Mouse (Mus musculus) heart, adult 2 months (tissue): ENCODE data around the gene Gm5475. TPM values are rescaled to one million over a fixed set of nuclear protein-coding genes. Genes with fewer than 3 reads are reported as not detected.

Experiments
- DNase-seq, 2 experiments: peaks; one replicate each; pipeline ENCODE4 v3.0.0; 2021
- H3K27ac ChIP-seq: fragments of 200-600 bp; 2 replicates; pipeline ENCODE4 v1.8.1; 2022
- H3K27me3 ChIP-seq: fragments of 200-500 bp; 2 replicates; pipeline ENCODE4 v1.6.1; 2012; ENCODE audit warnings: mild to moderate bottlenecking, low read length, inconsistent platforms, mixed read lengths; ENCODE audit not compliant: control insufficient read depth, insufficient read depth
- H3K36me3 ChIP-seq: fragments of 200-500 bp; 2 replicates; pipeline ENCODE4 v1.6.1; 2012; ENCODE audit warnings: low read length, inconsistent platforms; ENCODE audit not compliant: control insufficient read depth, insufficient read depth
- H3K4me1 ChIP-seq: fragments of 200-500 bp; 2 replicates; pipeline ENCODE4 v1.6.1; 2011; ENCODE audit warnings: low read length; ENCODE audit not compliant: control insufficient read depth, insufficient read depth
- H3K4me3 ChIP-seq: fragments of 200-600 bp; 2 replicates; pipeline ENCODE4 v1.8.1; 2022
- H3K79me2 ChIP-seq: fragments of 200-500 bp; replicated peaks from 2 replicates; pipeline ENCODE4 v1.6.1; 2012; ENCODE audit warnings: mild to moderate bottlenecking, inconsistent platforms, low read length, moderate library complexity, mixed read lengths; ENCODE audit not compliant: control insufficient read depth, insufficient read depth
- H3K9ac ChIP-seq: fragments of 200-500 bp; 2 replicates; pipeline ENCODE4 v1.6.1; 2012; ENCODE audit warnings: low read depth, mild to moderate bottlenecking, control low read depth, inconsistent platforms, low read length, mixed read lengths
- CTCF ChIP-seq: fragments of 200-600 bp; IDR thresholded peaks from 2 replicates; pipeline ENCODE4 v1.8.1; 2022; ENCODE audit warnings: antibody characterized with exemption, mild to moderate bottlenecking, moderate library complexity
- EP300 ChIP-seq: fragments of 200-500 bp; IDR thresholded peaks from 2 replicates; pipeline ENCODE4 v1.6.1; 2011; ENCODE audit warnings: low read depth, low read length, control low read depth; ENCODE audit not compliant: insufficient read depth
- POLR2A ChIP-seq: fragments of 200-500 bp; IDR thresholded peaks from 2 replicates; pipeline ENCODE4 v1.6.1; 2011; ENCODE audit warnings: mild to moderate bottlenecking, low read depth, low read length, control low read depth; ENCODE audit not compliant: insufficient read depth
- WGBS: fragments of 180-500 bp; shearing (Covaris S2); methylation state at CpG from one replicate; pipeline ENCODE4 v1.1.7; 2018; 5-methylcytosine and 5-hydroxymethylcytosine counted together
- intact Hi-C: fragments of 180-260 bp; cut with DNase I; formaldehyde crosslinking; loops from one replicate; pipeline ENCODE4 v1.15.1; 2025
- polyA plus RNA-seq: library from polyadenylated mRNA; depleted of rRNA; stranded (reverse); fragments of >200 nt; gene quantifications from 2 replicates; pipeline ENCODE4 v1.2.3, GENCODE M21; 2012
- total RNA-seq, 2 experiments: library from RNA; stranded (reverse); gene quantifications; 2 replicates each; pipeline ENCODE4 v1.2.3; 2021

The Gm5475 gene
- total and polyA plus RNA-seq, 3 experiments, result not detected

GRCm38 (mm10) chr15:100433234-100433633 is 11.3 kb downstream of the Gm5475 start:
- 64% methylated on average over 4 of the region's 4 CpGs for WGBS
- Histone ChIP-seq H3K9ac (no peak overlapping the region), H3K4me3 (no peak overlapping the region), H3K4me1 (no peaks in the 10 kb centered on the region), H3K27ac (no peak overlapping the region), H3K36me3 (no peaks in the 10 kb centered on the region), H3K27me3 (no peaks in the 10 kb centered on the region), H3K79me2 (no peaks in the 10 kb centered on the region)
- DNase-seq, result no peak
- TF ChIP-seq CTCF (no peak), EP300 (no peak), POLR2A (no peak)
- intact Hi-C loops, result no loop called here

- H3K27me3 ChIP-seq, result no peaks in the 10 kb centered on the region
- H3K27ac ChIP-seq, result no peak overlapping the region
- DNase-seq, result no peak
- H3K4me3 ChIP-seq, result no peak overlapping the region
- intact Hi-C loops, result no loop called here
- H3K9ac ChIP-seq, result no peak overlapping the region
- no peaks in the 10 kb centered on the region for H3K79me2 ChIP-seq
- H3K36me3 ChIP-seq, result no peaks in the 10 kb centered on the region
- no peaks in the 10 kb centered on the region for H3K4me1 ChIP-seq
- TF ChIP-seq POLR2A (no peak), EP300 (no peak), CTCF (no peak)
- WGBS, result 41% methylated on average over 4 of the region's 4 CpGs
Measured at GRCm38 (mm10) chr15:100436112-100436511, 14.2 kb downstream of the Gm5475 start.

DNA sequence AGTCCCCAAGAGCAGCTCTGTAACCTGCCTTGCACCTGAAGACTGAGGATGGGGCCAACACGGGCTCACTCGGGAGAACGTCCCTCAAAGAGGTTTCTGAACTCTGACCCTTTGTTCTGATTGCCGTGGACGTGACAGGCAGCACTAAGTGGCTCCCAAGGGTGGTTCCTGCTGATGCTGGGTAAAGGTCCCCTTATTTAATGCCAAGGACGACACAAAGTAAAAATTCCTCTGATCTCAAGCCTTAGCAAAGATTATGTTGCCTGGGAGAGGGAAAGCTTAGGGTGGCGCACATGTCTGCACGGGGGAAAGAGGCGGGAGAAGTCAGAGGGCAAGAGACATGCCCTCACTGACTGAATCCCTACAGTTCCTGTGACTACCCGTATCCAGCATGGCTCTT is 14.6 kb downstream of the Gm5475 start:
- intact Hi-C loops, result no loop called here
- H3K9ac ChIP-seq, result no peak overlapping the region
- TF ChIP-seq CTCF, result no peak
- no peak for TF ChIP-seq EP300
- no peak for TF ChIP-seq POLR2A
- 64% methylated on average over 10 of the region's 10 CpGs for WGBS
- H3K4me1 ChIP-seq, result no peaks in the 10 kb centered on the region
- H3K4me3 ChIP-seq, result no peak overlapping the region
- no peaks in the 10 kb centered on the region for H3K27me3 ChIP-seq
- H3K36me3 ChIP-seq, result no peaks in the 10 kb centered on the region
- no peaks in the 10 kb centered on the region for H3K79me2 ChIP-seq
- DNase-seq, result no peak
- H3K27ac ChIP-seq, result no peak overlapping the region

- peak; percentile 77 for TF ChIP-seq POLR2A
- no peak for TF ChIP-seq CTCF
- 0 out of 2 replicates have a peak, but pooled peaks have one; percentile 17 for TF ChIP-seq EP300
- intact Hi-C loops, result loop anchor here (1.0 kb wide), 1 partner anchor 20 kb away; no protein-coding TSS in a partner anchor
- H3K4me1 ChIP-seq, result peaks cover 5% of the 10 kb centered on the region
- H3K27ac ChIP-seq, result peak overlapping the region; percentile 75
- 1% methylated on average over 30 of the region's 31 CpGs for WGBS
- H3K27me3 ChIP-seq, result no peaks in the 10 kb centered on the region
- H3K36me3 ChIP-seq, result no peaks in the 10 kb centered on the region
- peak; percentile 81 to 89 for DNase-seq
- H3K79me2 ChIP-seq, result no peaks in the 10 kb centered on the region
- H3K4me3 ChIP-seq, result peak overlapping the region; percentile 45
- peak overlapping the region; percentile 76 for H3K9ac ChIP-seq
Measured at GRCm38 (mm10) chr15:100443126-100443922, 21.4 kb downstream of the Gm5475 start.

DNA sequence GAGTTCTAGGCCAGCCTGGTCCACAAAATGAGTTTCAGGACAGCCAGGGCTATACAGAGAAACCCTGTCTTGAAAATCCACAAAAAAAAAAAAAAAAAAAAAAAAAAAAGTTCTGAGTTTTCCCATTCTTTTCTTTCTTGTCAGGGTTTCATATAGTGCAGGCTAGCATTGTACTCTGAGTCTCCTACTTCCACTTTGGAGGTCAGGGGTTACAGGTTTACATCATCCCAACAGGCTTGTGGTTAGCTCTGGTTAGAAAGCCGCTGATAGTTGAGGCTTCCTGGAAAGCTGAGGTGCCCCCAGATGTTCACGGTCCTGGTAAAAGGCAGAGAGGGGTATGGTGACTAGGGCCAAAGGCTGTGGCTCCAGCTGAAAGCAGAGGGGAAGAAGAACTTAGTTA is 24.9 kb downstream of the Gm5475 start:
- 64% methylated on average over 2 of the region's 2 CpGs for WGBS
- DNase-seq, result no peak
- no peaks in the 10 kb centered on the region for H3K36me3 ChIP-seq
- no peaks in the 10 kb centered on the region for H3K79me2 ChIP-seq
- peaks cover 5% of the 10 kb centered on the region for H3K4me1 ChIP-seq
- TF ChIP-seq EP300 (no peak), CTCF (no peak), POLR2A (no peak)
- H3K27ac ChIP-seq, result no peak overlapping the region
- H3K9ac ChIP-seq, result no peak overlapping the region
- H3K27me3 ChIP-seq, result no peaks in the 10 kb centered on the region
- H3K4me3 ChIP-seq, result no peak overlapping the region
- intact Hi-C loops, result no loop called here

DNA sequence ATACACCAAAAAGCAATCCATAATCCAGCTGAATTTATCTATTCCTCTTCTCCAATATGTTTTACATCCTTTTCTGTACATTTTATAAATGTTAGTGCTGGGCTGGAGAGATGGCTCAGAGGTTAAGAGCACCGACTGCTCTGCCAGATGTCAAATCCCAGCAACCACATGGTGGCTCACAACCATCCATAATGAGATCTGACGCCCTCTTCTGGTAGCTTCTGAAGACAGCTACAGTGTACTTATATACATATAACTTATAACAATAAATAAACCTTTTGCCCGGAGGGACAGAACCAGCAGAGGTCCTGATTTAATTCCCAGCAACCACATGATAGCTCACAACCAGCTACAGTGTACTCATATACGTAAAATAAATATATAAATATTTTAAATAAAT is 26.6 kb downstream of the Gm5475 start:
- H3K27me3 ChIP-seq, result no peaks in the 10 kb centered on the region
- WGBS, result 83% methylated on average over 4 of the region's 4 CpGs
- peaks cover 2% of the 10 kb centered on the region; the same call in 1 of the 2 replicates for H3K4me1 ChIP-seq
- H3K36me3 ChIP-seq, result no peaks in the 10 kb centered on the region
- no peak overlapping the region for H3K4me3 ChIP-seq
- H3K27ac ChIP-seq, result no peak overlapping the region
- no peak overlapping the region for H3K9ac ChIP-seq
- DNase-seq, result no peak
- no peaks in the 10 kb centered on the region for H3K79me2 ChIP-seq
- TF ChIP-seq EP300 (no peak), POLR2A (no peak), CTCF (no peak)
- intact Hi-C loops, result no loop called here
